Mouse (Mus musculus): ENCODE measurements around the gene Cacna1g.

Gene Cacna1g

DNA sequence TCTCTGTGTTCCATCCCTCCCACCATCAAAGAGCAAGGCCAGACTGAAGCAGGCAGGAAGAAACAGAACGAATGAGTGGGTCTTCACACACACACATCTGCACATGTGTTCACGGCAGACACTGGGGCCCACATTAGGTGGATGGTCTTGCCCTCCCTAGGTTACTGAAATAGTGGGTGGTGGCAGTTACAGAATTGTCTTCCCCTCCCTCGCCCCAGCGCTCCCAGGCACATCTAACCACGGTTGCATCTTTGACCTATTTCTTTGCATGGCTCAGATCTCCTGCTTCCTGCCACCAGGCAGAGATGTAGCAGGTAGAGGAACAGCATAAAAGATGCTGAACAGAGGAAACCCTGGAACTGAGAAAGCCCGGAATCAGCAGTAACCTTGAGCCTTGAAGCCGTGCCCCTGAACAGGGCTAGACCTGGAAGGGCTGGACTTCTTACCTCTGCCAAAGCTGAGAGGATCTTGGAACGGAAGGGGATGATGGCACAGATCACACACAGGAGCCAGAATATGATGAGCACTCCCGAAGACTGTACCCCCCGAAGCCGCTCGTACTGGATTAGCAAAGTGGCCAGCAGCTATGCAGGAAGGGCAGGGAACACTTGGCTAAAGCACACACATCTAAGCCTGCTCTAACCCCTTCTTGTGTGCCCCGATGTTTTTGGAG, 99.6 kb downstream of the Cacna1g start:
- POLR2A ChIA-PET = interaction anchor here in 1 of 4 experiments (0.5 to 1.2 kb wide), 2 partner anchors 17 to 284 kb away, joined by 3 to 5 read pairs; no protein-coding TSS in a partner anchor

GRCm38 (mm10) chr11:94370809-94371208, 103.2 kb downstream of the Cacna1g start:
- POLR2A ChIA-PET = interaction anchor here in 3 of 4 experiments (0.6 to 2.3 kb wide), 10 partner anchors 8 to 399 kb away, joined by 3 to 11 read pairs (median 4); partner anchors contain the start of genes Ankrd40 (in 1 of the 3) and Tob1 (in 1 of the 3)

More for the DNA sequence above, 99.6 kb downstream of the Cacna1g start:
- CTCF ChIA-PET = no interaction called here

DNA sequence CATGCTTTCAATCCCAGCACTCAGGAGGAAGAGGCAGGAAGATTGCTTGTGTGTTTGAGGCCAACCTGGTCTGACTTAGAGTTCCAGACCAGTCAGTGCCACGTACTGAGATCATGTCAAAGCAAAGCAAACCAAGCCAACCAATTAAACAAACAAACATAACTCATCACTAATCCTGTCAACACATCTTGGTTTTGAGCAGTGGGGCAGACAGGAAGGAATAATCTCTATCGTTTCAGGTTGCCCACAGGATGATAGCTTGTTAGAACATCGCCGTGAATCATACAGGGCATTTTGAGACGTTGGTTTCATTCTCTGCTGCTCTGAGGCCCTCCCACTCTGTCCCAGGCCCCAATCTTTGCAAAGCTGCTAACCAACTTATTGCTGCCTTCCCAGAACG, 104.0 kb downstream of the Cacna1g start:
- POLR2A ChIA-PET = interaction anchor here in 1 of 4 experiments (0.6 to 1.3 kb wide), 2 partner anchors 76 to 398 kb away, joined by 3 read pairs; no protein-coding TSS in a partner anchor
- CTCF ChIA-PET = interaction anchor here in 1 of 4 experiments (1.2 kb wide), 1 partner anchor 116 kb away, joined by 4 read pairs; the partner anchor contains the start of gene Spata20

More at GRCm38 (mm10) chr11:94370809-94371208, 103.2 kb downstream of the Cacna1g start:
- CTCF ChIA-PET = interaction anchor here (0.5 to 1.2 kb wide), 5 partner anchors 7 to 662 kb away, joined by 3 to 7 read pairs (median 4); partner anchors contain the start of gene Spata20 (in 1 of the 4)

- ChIA-PET POLR2A (no interaction called here), CTCF (interaction anchor here in 1 of 4 experiments (0.6 kb wide), 2 partner anchors 605 to 622 kb away, joined by 3 to 4 read pairs; no protein-coding TSS in a partner anchor)
These were observed 108.7 kb downstream of the Cacna1g start for GRCm38 (mm10) chr11:94365340-94365739.

GRCm38 (mm10) chr11:94363690-94364089, 110.3 kb downstream of the Cacna1g start:
- ChIA-PET CTCF (interaction anchor here in 3 of 4 experiments (0.6 to 0.9 kb wide), 4 partner anchors 7 to 167 kb away, joined by 3 to 10 read pairs (median 3); no protein-coding TSS in a partner anchor), POLR2A (interaction anchor here in 1 of 4 experiments (2.0 kb wide), 1 partner anchor 8 kb away, joined by 11 read pairs; no protein-coding TSS in a partner anchor)

DNA sequence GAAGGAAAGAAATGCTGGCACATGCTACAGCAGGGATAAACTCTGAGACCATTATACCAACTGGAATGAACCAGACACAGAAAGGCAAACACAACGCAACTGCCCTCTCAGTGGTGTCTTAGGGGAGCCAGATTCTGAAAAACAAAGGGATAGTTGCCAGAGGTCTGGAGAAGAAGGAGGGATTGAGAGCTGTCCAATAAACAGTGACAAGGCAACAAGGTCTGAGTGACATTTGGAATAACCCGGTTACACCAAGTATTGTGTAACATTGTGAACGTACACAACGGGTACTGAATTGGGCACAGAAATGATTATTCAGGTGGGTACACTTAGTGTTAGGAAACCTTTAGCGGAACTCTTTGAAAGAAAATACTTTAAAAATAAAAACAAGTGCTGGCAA, 111.9 kb downstream of the Cacna1g start:
- CTCF ChIA-PET = no interaction called here
- POLR2A ChIA-PET = interaction anchor here in 1 of 4 experiments (2.0 kb wide), 1 partner anchor 10 kb away, joined by 11 read pairs; no protein-coding TSS in a partner anchor

- ChIA-PET CTCF (interaction anchor here in 1 of 4 experiments (0.6 kb wide), 1 partner anchor 49 kb away, joined by 3 read pairs; no protein-coding TSS in a partner anchor), POLR2A (interaction anchor here in 1 of 4 experiments (2.0 kb wide), 1 partner anchor 10 kb away, joined by 11 read pairs; no protein-coding TSS in a partner anchor)
These were observed 112.7 kb downstream of the Cacna1g start for GRCm38 (mm10) chr11:94361166-94361870.

DNA sequence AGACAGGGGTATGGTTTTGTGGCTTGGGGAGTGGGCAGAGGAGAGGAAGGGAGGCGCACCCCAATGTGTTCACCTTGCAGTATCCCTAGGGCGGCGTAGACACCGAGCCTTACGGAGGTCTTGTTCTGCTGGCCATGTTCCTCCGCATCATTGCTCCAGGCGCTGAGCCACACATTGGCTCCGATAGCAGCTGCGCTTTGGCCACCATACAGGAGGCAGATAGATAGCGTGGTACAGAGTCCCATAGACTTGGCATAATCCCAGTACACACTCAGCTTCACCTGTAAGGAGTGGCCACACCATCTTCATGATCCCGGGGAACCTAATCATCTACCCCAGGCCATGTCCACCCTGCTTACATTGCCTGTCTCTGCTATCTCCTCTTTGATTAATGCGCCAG, 114.8 kb downstream of the Cacna1g start:
- ChIA-PET POLR2A (interaction anchor here (0.5 to 1.8 kb wide), 9 partner anchors 8 to 191 kb away, joined by 3 to 7 read pairs (median 4); partner anchors contain the start of gene Ankrd40 (in 1 of the 4)), CTCF (interaction anchor here in 1 of 4 experiments (1.4 kb wide), 1 partner anchor 127 kb away, joined by 3 read pairs; the partner anchor contains the start of gene Spata20)

Data from embryonic stem cell, embryonic (primary cell).